Mouse (Mus musculus) E14TG2a.4 (cell line): ENCODE measurements around the gene Edem2.

Source experiments
- CTCF ChIP-seq: conservative IDR thresholded peaks from 2 replicates; pipeline ENCODE4 v1.5.1; 2014; ENCODE audit warnings: low read length
- NANOG ChIP-seq: IDR thresholded peaks from 2 replicates; pipeline ENCODE4 v1.6.1; 2014; ENCODE audit warnings: borderline replicate concordance, low read length, mixed read lengths
- POU5F1 ChIP-seq: IDR thresholded peaks from 2 replicates; pipeline ENCODE4 v1.6.1; 2014; ENCODE audit warnings: low read length, borderline replicate concordance

DNA sequence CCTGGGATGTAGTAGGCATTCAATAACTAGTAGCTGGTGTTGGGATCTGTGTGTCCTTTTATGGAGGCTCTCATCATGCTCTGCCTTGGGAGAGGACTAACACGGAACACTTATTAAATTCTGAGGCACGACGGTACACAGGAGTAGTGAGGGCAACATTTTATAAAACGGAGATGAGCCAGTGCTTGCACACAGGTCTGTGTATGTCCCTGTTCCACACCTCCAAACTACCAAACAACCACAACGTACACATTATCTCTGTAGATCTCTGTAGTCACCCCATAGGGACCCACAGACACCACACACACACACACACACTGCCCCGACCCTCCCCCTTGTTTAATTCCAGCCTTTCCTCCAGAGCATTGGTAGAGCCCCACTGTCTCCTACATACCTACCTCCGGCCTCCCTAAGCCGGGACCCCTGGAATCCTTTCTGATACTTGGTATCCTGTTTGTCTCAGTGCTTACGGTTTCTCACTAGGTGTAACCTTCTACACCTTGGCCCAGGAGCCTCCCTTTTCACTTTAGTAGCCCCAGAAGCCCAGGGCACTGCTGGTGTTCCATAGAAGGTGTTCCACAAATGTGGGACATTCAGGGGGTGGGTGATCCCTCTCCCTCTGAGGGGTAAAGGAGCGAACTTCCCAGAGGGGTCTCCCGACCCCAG lies 45.1 kb upstream of the Edem2 start:
- no peak for TF ChIP-seq CTCF
- TF ChIP-seq NANOG = no peak
- no peak for TF ChIP-seq POU5F1
